Mouse (Mus musculus) adrenal gland, postnatal 14 days (tissue): ENCODE data around the gene Mettl13. TPM values are rescaled to one million over a fixed set of nuclear protein-coding genes. Genes with fewer than 3 reads are reported as not detected.

Source experiments
- DNase-seq: peaks from one replicate; pipeline ENCODE4 v3.0.0; 2021; ENCODE audit warnings: mixed read lengths
- total RNA-seq: library from RNA; stranded (reverse); gene quantifications from 2 replicates; pipeline ENCODE4 v1.2.3, GENCODE M21; 2021

Gene Mettl13
- total RNA-seq, 1 experiment from 2014 or later = 16.8 TPM

DNA sequence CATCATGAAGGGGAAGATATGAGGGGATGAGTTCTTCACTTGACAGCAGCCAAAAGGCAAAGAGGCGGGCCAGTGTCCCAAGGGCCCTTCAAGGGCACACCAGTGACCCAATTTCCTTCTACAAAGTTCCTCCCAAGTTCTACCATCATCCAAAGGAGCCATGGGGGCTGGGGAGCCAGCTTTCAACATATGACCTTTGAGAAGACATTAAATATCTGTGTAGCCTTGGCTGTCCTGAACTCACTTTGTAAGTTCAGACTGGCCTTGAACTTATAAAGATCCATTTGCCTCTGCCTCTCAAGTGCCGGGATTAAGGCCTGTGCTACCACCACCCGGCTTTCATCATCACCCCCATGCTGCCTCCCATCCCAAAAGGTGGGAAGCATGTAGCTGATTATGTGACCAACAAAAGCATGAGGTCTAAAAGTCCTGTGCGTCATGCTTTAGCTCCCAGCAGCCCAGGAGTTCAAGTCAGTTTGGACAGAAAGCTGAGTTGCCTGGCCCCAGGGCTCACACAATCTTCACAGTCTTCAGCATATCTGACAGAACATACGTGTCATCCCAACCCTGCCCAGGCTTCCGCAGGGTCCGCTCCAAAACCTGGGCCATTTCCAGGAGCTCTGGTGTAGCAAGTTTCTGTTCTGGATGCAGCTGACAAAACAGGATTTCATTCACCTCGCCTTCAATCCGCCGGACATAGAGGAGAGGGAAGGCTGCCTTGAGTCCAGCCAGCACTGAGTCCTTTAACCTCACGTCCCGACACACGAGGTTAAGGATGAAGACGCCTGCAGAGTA, 14.4 kb downstream of the Mettl13 start:
- peak; percentile 69 for DNase-seq

- DNase-seq = no peak
Observed at GRCm38 (mm10) chr1:162532330-162532729, 16.0 kb downstream of the Mettl13 start.

DNA sequence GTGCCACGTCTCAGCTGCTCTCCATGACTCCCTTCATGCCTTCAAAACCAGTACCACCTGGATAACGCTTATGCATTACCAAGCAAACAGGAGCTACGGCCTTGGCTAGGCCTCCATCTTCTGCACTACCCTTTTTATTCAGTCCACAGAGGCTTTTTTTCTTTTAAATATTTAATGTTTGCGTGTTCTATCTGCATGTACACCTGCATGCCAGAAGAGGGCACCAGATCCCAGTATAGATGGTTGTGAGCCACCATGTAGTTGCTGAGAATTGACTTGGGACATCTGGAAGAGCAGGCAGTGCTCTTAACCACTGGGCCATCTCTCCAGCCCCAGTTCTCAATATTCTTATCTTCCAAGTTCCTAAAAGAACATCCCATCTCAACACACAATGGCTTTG, 16.8 kb downstream of the Mettl13 start:
- peak; percentile 32 for DNase-seq

- no peak for DNase-seq
Observed at GRCm38 (mm10) chr1:162530666-162531065, 17.7 kb downstream of the Mettl13 start.

GRCm38 (mm10) chr1:162529651-162530050, 18.7 kb downstream of the Mettl13 start:
- DNase-seq = peak; percentile 27

- DNase-seq = no peak
Observed at GRCm38 (mm10) chr1:162515116-162515515, 33.2 kb downstream of the Mettl13 start.

GRCm38 (mm10) chr1:162510013-162510356, 38.4 kb downstream of the Mettl13 start:
- no peak for DNase-seq

DNA sequence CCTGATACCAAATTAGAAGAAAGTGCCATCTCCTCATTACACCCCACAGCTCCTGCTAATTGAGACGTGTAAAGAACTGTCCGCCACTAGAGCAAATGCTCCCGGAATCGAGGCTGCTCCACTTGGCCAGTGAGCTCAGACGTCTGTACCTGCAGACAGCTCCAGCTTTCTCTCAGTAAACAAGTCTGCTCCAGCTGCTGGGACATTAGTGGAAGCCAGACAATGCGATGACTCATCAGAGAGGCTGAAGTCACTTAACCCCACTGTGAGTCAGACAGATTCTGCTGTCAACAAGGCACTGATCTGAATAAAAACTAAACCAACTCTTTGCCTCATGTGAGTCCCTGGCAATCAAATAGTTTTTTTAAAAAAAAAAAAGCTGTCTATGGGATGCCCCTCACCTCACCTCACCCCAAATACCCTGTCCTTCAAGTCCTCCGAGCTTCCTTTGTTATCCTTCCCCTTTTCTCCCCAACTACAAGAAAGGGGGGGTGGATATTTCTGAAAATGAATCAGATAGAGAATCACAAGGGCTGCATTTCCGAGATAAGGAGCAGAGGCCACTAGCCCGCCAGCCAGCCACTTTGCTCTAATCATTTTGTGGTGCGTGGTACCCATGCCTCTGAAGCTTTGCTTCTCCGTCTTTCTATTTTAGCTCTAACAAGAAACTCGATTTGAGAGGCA, 38.9 kb downstream of the Mettl13 start:
- DNase-seq = peak; percentile 74

- peak; percentile 21 for DNase-seq
Observed at GRCm38 (mm10) chr1:162508211-162509005, 39.9 kb downstream of the Mettl13 start.

DNA sequence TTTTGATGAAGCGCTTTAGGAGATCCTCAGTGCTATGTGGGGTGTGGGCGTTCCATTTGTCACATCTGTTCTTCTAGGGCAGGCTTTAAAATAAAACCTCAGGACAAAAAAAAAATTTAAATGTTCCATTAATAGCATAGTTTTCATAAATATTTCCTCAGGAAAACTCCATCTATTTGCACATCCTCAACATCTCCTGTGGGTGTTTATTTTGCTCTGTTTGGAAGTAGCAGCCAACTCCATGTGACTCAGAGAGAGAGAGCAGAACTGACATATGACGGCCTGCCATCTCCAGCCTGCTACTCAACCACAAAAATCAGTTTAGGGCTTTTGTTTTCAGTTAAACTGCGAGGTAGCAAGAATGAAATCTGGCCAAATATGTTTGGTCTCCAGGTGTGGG, 41.8 kb downstream of the Mettl13 start:
- no peak for DNase-seq

GRCm38 (mm10) chr1:162505649-162506048, 42.7 kb downstream of the Mettl13 start:
- no peak for DNase-seq

Other genes with a start within 250 kb of the Mettl13 start
- gene Dnm3, start 70.5 kb downstream of the Mettl13 start, total RNA-seq = 10.4 and 17.0 TPM in 2 replicates
- 30.9 and 36.7 TPM in 2 replicates for gene Vamp4, start 22.0 kb upstream of the Mettl13 start, total RNA-seq
- gene Myoc, start 90.6 kb upstream of the Mettl13 start, total RNA-seq = 0.74 and 0.83 TPM in 2 replicates
- not detected in 2 replicates for gene Myocos, start 109.7 kb upstream of the Mettl13 start, total RNA-seq
- gene Prrc2c, start 192.0 kb upstream of the Mettl13 start, total RNA-seq = 161 and 178 TPM in 2 replicates